Mouse (Mus musculus): ENCODE data around the gene Scarf1. TPM values are rescaled to one million over a fixed set of nuclear protein-coding genes. Genes with fewer than 3 reads are reported as not detected.

Scarf1 gene
- polyA plus RNA-seq, 1 experiment from 2014 or later: 4.4 TPM

MicroRNA genes within 50 kb of the gene (microRNA counts, 519-probe panel; counts per million panel counts)
- microRNA mmu-miR-22: 4,859 counts per million, percentile 87 among the panel's probes with 10 or more counts

Small RNAs within 50 kb of the gene (microRNA-seq; reads per million reads assigned to microRNA genes)
- 2,447 reads per million, percentile 84 among the genes with 10 or more reads in this experiment for gene Mir22
- not detected for gene Mir3971

Other genes with a start within 250 kb of the Scarf1 start
- 117 and 123 TPM in 2 replicates for gene Rpa1, start 165.2 kb upstream of the Scarf1 start, polyA plus RNA-seq (2014; fragmentation: Nextera tagmentation; extraction: Ambion mirVana)
- 13.4 and 15.9 TPM in 2 replicates for gene Smyd4, start 165.1 kb upstream of the Scarf1 start, polyA plus RNA-seq (2014; fragmentation: Nextera tagmentation; extraction: Ambion mirVana)
- gene Serpinf1, start 90.8 kb upstream of the Scarf1 start, polyA plus RNA-seq (2014; fragmentation: Nextera tagmentation; extraction: Ambion mirVana): 84.0 and 87.0 TPM in 2 replicates
- 0.15 and 0.17 TPM in 2 replicates for gene Serpinf2, start 73.9 kb upstream of the Scarf1 start, polyA plus RNA-seq (2014; fragmentation: Nextera tagmentation; extraction: Ambion mirVana)
- gene Wdr81, start 58.8 kb upstream of the Scarf1 start, polyA plus RNA-seq (2014; fragmentation: Nextera tagmentation; extraction: Ambion mirVana): 5.3 and 6.2 TPM in 2 replicates
- 8.7 and 11.0 TPM in 2 replicates for gene Tlcd2, start 51.8 kb upstream of the Scarf1 start, polyA plus RNA-seq (2014; fragmentation: Nextera tagmentation; extraction: Ambion mirVana)
- gene Prpf8, start 26.7 kb upstream of the Scarf1 start, polyA plus RNA-seq (2014; fragmentation: Nextera tagmentation; extraction: Ambion mirVana): 113 and 123 TPM in 2 replicates
- gene Rilp, start 3.4 kb upstream of the Scarf1 start, polyA plus RNA-seq (2014; fragmentation: Nextera tagmentation; extraction: Ambion mirVana): 0.50 and 0.56 TPM in 2 replicates
- 5.6 and 6.6 TPM in 2 replicates for gene Slc43a2, start 18.2 kb downstream of the Scarf1 start, polyA plus RNA-seq (2014; fragmentation: Nextera tagmentation; extraction: Ambion mirVana)
- 90.5 TPM in 2 replicates for gene Pitpna, start 74.6 kb downstream of the Scarf1 start, polyA plus RNA-seq (2014; fragmentation: Nextera tagmentation; extraction: Ambion mirVana)
- gene Inpp5k, start 117.4 kb downstream of the Scarf1 start, polyA plus RNA-seq (2014; fragmentation: Nextera tagmentation; extraction: Ambion mirVana): 26.2 and 28.4 TPM in 2 replicates
- gene Myo1c, start 137.0 kb downstream of the Scarf1 start, polyA plus RNA-seq (2014; fragmentation: Nextera tagmentation; extraction: Ambion mirVana): 13.0 and 13.8 TPM in 2 replicates
- 125 and 134 TPM in 2 replicates for gene Crk, start 165.7 kb downstream of the Scarf1 start, polyA plus RNA-seq (2014; fragmentation: Nextera tagmentation; extraction: Ambion mirVana)
- gene Ywhae, start 219.3 kb downstream of the Scarf1 start, polyA plus RNA-seq (2014; fragmentation: Nextera tagmentation; extraction: Ambion mirVana): 1,480 and 1,520 TPM in 2 replicates